Mouse (Mus musculus) stomach, postnatal 0 days (tissue): ENCODE measurements at regions not wholly inside any gene's neighbourhood (a gene's known extent, or its start where the extent isn't known, plus 50 kb on each side); places are given as distances from the start of the nearest gene placed in this dataset.
"Not testable (repeated sequence)": the region's sequence is repeated elsewhere in the genome, so short reads cannot be mapped to it uniquely, and the experiment has no call there.

ENCODE experiments used
- CTCF ChIP-seq: IDR thresholded peaks from 2 replicates; pipeline ENCODE4 v1.5.1; 2016; ENCODE audit warnings: antibody characterized with exemption, low read depth, mild to moderate bottlenecking, moderate library complexity
- EP300 ChIP-seq: optimal IDR thresholded peaks from 2 replicates; pipeline ENCODE3; 2016; ENCODE audit warnings: antibody characterized with exemption

DNA sequence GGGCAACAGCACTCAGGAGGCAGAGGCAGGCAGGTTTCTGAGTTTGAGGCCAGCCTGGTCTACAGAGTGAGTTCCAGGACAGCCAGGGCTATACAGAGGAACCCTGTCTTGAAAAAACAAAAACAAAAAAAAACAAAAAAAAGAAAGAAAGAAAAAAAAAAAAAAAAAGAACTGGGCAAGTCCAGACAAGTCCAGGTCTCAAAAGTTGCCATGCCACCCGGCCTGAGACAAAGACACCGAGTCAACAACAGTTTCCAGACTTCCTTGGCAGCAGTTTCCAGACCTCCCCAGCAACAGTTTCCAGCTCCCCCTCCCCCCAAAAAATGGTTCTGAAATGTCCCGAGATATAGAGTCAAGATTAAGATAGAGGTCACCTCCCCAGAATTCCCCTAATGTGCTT is 110.6 kb upstream of the Kcng1 start:
- TF ChIP-seq CTCF, EP300: not testable (repeated sequence)
